Mouse (Mus musculus) kidney, adult 2 months (tissue): ENCODE measurements around the gene Ppfia1.

Source experiments
- CTCF ChIP-seq: fragments of 200-500 bp; conservative IDR thresholded peaks from 2 replicates; pipeline ENCODE4 v1.5.1; 2011; ENCODE audit warnings: low read depth, mild to moderate bottlenecking, control low read depth, low read length, moderate library complexity, mixed read lengths; ENCODE audit not compliant: insufficient read depth, insufficient read length
- POLR2A ChIP-seq: fragments of 200-500 bp; IDR thresholded peaks from one replicate; pipeline ENCODE4 v1.6.1; 2011; ENCODE audit warnings: low read depth, low read length, control low read depth

- no peak for TF ChIP-seq POLR2A
- no peak for TF ChIP-seq CTCF
These were observed 14.6 kb upstream of the Ppfia1 start for GRCm38 (mm10) chr7:144568091-144568490.
